Mouse (Mus musculus) liver, embryonic 13.5 days (tissue): ENCODE results near the gene Pitpnc1. TPM values are rescaled to one million over a fixed set of nuclear protein-coding genes. Genes with fewer than 3 reads are reported as not detected.

Source experiments
- ATAC-seq: fragments of 200-750 bp; cut with Nextera tagmentation; 2 replicates; pipeline ENCODE4 v1.8.0; 2017; ENCODE audit warnings: low read depth, mild to moderate bottlenecking, moderate number of reproducible peaks, moderate library complexity
- DNase-seq: peaks from one replicate; pipeline ENCODE4 v3.0.0; 2022
- H3K27ac ChIP-seq: fragments of 300-500 bp; sonication (generic); 2 replicates; pipeline ENCODE4 v1.5.1; 2015; ENCODE audit warnings: moderate library complexity, mild to moderate bottlenecking, inconsistent platforms
- H3K27me3 ChIP-seq: fragments of 300-500 bp; sonication (generic); 2 replicates; pipeline ENCODE4 v1.6.1; 2015; ENCODE audit warnings: mild to moderate bottlenecking, inconsistent platforms
- H3K36me3 ChIP-seq: fragments of 300-500 bp; sonication (generic); 2 replicates; pipeline ENCODE4 v1.6.1; 2015; ENCODE audit warnings: mild to moderate bottlenecking, inconsistent platforms
- H3K4me1 ChIP-seq: fragments of 300-500 bp; sonication (generic); replicated peaks from 2 replicates; pipeline ENCODE4 v1.6.1; 2015; ENCODE audit warnings: inconsistent platforms
- H3K4me2 ChIP-seq: fragments of 300-500 bp; sonication (generic); 2 replicates; pipeline ENCODE4 v1.6.1; 2015; ENCODE audit warnings: inconsistent platforms, mild to moderate bottlenecking, moderate library complexity
- H3K4me3 ChIP-seq: fragments of 300-500 bp; sonication (generic); replicated peaks from 2 replicates; pipeline ENCODE4 v1.5.1; 2015; ENCODE audit warnings: mild to moderate bottlenecking, inconsistent platforms
- H3K9ac ChIP-seq: fragments of 300-500 bp; sonication (generic); 2 replicates; pipeline ENCODE4 v1.6.1; 2015; ENCODE audit warnings: mild to moderate bottlenecking, inconsistent platforms
- H3K9me3 ChIP-seq: fragments of 300-500 bp; sonication (generic); replicated peaks from 2 replicates; pipeline ENCODE4 v1.6.1; 2016; ENCODE audit warnings: inconsistent platforms
- WGBS: fragments of 180-500 bp; shearing (Covaris S2); methylation state at CpG from one replicate; pipeline ENCODE4 v1.1.7; 2015; ENCODE audit not compliant: insufficient replicate concordance; 5-methylcytosine and 5-hydroxymethylcytosine counted together
- polyA plus RNA-seq: library from polyadenylated mRNA; unstranded; fragments of >200 nt; fragmentation: Nextera tagmentation; extraction: Ambion mirVana; gene quantifications from 2 replicates; pipeline ENCODE4 v1.2.1, GENCODE M21; 2015

The Pitpnc1 gene
- polyA plus RNA-seq, 1 experiment from 2014 or later = 7.4 TPM

GRCm38 (mm10) chr11:107339224-107339805, 131.2 kb downstream of the Pitpnc1 start:
- 75% methylated on average over 7 of the region's 7 CpGs for WGBS

GRCm38 (mm10) chr11:107337391-107338148, 132.9 kb downstream of the Pitpnc1 start:
- peak overlapping the region; percentile 18; the same call in 1 of the 2 replicates for H3K4me2 ChIP-seq
- H3K36me3 ChIP-seq = peaks cover 4% of the 10 kb centered on the region; the same call in 1 of the 2 replicates
- ATAC-seq = peak; percentile 64
- no peak overlapping the region for H3K9ac ChIP-seq
- H3K4me1 ChIP-seq = peaks cover 48% of the 10 kb centered on the region
- H3K27ac ChIP-seq = no peak overlapping the region
- no peaks in the 10 kb centered on the region for H3K9me3 ChIP-seq
- no peaks in the 10 kb centered on the region for H3K27me3 ChIP-seq
- H3K4me3 ChIP-seq = no peak overlapping the region; the same call in 1 of the 2 replicates
- 71% methylated on average over 18 of the region's 18 CpGs for WGBS
- DNase-seq = no peak

More at GRCm38 (mm10) chr11:107339224-107339805, 131.2 kb downstream of the Pitpnc1 start:
- Histone ChIP-seq H3K4me3 (no peak overlapping the region), H3K36me3 (peaks cover 4% of the 10 kb centered on the region; the same call in 1 of the 2 replicates), H3K27me3 (no peaks in the 10 kb centered on the region), H3K4me1 (peaks cover 60% of the 10 kb centered on the region), H3K9me3 (no peaks in the 10 kb centered on the region), H3K4me2 (no peak overlapping the region), H3K27ac (no peak overlapping the region), H3K9ac (no peak overlapping the region)
- no peak for ATAC-seq
- no peak for DNase-seq

GRCm38 (mm10) chr11:107335756-107336155, 134.7 kb downstream of the Pitpnc1 start:
- H3K9ac ChIP-seq = no peak overlapping the region
- no peaks in the 10 kb centered on the region for H3K27me3 ChIP-seq
- H3K4me1 ChIP-seq = peaks cover 31% of the 10 kb centered on the region
- WGBS = 84% methylated on average over 11 of the region's 11 CpGs
- no peak overlapping the region for H3K27ac ChIP-seq
- no peak for DNase-seq
- no peak for ATAC-seq
- no peaks in the 10 kb centered on the region for H3K9me3 ChIP-seq
- no peak overlapping the region for H3K4me2 ChIP-seq
- H3K36me3 ChIP-seq = peaks cover 4% of the 10 kb centered on the region; the same call in 1 of the 2 replicates
- H3K4me3 ChIP-seq = no peak overlapping the region

DNA sequence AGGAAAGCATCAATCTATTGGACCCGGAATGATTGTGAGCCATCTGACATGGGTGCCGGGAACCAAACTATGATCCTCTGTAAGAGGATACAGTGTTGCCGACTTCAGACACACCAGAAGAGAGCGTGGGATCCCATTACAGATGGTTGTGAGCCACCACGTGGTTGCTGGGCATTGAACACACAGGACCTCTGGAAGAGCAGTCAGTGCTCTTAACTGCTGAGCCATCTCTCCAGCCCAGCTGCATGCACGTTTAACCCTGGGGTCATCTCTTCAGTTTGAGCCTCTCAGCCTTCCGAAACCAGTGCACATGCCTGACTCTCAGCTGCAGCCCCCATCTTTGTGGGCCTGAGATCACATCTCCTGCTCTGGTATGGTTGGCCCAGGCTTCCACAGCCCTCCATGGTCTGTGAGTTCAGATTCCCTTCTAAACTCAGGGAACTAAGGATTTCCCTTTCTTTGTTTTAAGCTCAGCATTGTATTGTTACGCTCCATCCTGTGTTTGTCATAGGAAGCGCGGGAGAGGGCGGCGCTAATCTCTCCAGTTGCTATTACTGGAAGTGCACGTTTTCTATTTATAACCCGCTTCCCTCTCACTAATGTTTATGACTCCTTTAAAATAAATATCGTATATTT, 135.5 kb downstream of the Pitpnc1 start:
- H3K4me1 ChIP-seq = peaks cover 24% of the 10 kb centered on the region; the same call in 1 of the 2 replicates
- no peak overlapping the region for H3K27ac ChIP-seq
- H3K9ac ChIP-seq = no peak overlapping the region
- DNase-seq (no peak), ATAC-seq (no peak)
- H3K4me3 ChIP-seq = no peak overlapping the region
- no peak overlapping the region for H3K4me2 ChIP-seq
- 62% methylated on average over 15 of the region's 15 CpGs for WGBS
- peaks cover 4% of the 10 kb centered on the region; the same call in 1 of the 2 replicates for H3K36me3 ChIP-seq
- no peaks in the 10 kb centered on the region for H3K9me3 ChIP-seq
- H3K27me3 ChIP-seq = no peaks in the 10 kb centered on the region

DNA sequence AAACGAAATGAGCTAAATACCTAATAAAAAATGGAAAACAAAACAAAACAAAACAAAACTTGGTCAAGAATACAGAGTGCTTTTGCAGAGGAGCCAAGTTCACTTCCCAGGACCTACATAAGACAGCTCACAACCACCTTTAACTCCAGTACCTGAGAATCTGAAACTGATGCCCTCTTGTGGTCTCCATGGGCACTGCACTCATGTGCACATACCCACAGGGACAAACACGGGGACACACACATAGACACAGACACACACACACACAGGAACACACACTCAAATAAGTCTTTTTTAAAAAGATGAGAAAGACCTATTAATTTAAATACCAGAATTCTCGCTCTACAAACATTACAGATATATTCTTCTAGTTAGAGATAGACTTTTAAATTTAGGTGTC, 137.6 kb downstream of the Pitpnc1 start:
- no peak overlapping the region for H3K4me3 ChIP-seq
- H3K9ac ChIP-seq = no peak overlapping the region
- H3K27ac ChIP-seq = no peak overlapping the region
- no peaks in the 10 kb centered on the region for H3K9me3 ChIP-seq
- H3K4me2 ChIP-seq = no peak overlapping the region
- no peaks in the 10 kb centered on the region for H3K27me3 ChIP-seq
- no peak for DNase-seq
- WGBS = 90% methylated on average over 3 of the region's 3 CpGs
- peaks cover 11% of the 10 kb centered on the region; the same call in 1 of the 2 replicates for H3K4me1 ChIP-seq
- no peak for ATAC-seq
- H3K36me3 ChIP-seq = peaks cover 4% of the 10 kb centered on the region; the same call in 1 of the 2 replicates

GRCm38 (mm10) chr11:107332332-107332731, 138.2 kb downstream of the Pitpnc1 start:
- H3K36me3 ChIP-seq = peaks cover 4% of the 10 kb centered on the region; the same call in 1 of the 2 replicates

GRCm38 (mm10) chr11:107331425-107331824, 139.1 kb downstream of the Pitpnc1 start:
- Histone ChIP-seq H3K27ac (no peak overlapping the region), H3K4me2 (no peak overlapping the region), H3K36me3 (peaks cover 4% of the 10 kb centered on the region; the same call in 1 of the 2 replicates), H3K27me3 (no peaks in the 10 kb centered on the region), H3K9ac (no peak overlapping the region), H3K4me3 (no peak overlapping the region), H3K9me3 (no peaks in the 10 kb centered on the region), H3K4me1 (no peaks in the 10 kb centered on the region)
- DNase-seq (no peak), ATAC-seq (no peak)
- 76% methylated on average over 2 of the region's 2 CpGs for WGBS

More at GRCm38 (mm10) chr11:107332332-107332731, 138.2 kb downstream of the Pitpnc1 start:
- Histone ChIP-seq H3K4me2 (no peak overlapping the region), H3K27ac (no peak overlapping the region), H3K4me3 (no peak overlapping the region), H3K4me1 (peaks cover 6% of the 10 kb centered on the region; the same call in 1 of the 2 replicates), H3K27me3 (no peaks in the 10 kb centered on the region), H3K9ac (no peak overlapping the region), H3K9me3 (no peaks in the 10 kb centered on the region)
- no peak for ATAC-seq
- 88% methylated on average over 13 of the region's 13 CpGs for WGBS
- DNase-seq = no peak

DNA sequence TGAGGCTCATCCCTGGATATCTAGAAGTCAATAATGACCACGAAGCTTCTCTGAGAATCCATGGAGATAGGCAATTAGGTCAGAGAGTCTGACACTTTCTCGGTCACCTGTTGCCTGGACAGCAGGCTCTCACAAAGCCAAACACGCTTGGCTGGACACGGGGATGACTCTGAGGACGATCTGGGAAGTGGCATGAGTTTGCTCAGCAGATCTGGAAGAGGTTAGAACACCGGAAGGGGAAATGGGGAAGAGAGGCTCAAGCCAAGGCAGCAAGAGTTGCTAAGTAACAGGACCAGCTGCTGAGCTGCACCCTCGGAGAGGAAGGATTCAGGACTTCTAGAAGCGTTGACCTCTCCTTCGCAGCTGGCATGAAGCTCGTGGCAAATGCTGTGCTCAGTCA, 143.2 kb downstream of the Pitpnc1 start:
- no peak overlapping the region for H3K9ac ChIP-seq
- H3K36me3 ChIP-seq = peaks cover 3% of the 10 kb centered on the region
- H3K27me3 ChIP-seq = no peaks in the 10 kb centered on the region
- DNase-seq = no peak
- H3K4me1 ChIP-seq = peaks cover 2% of the 10 kb centered on the region; the same call in 1 of the 2 replicates
- ATAC-seq = no peak
- no peak overlapping the region for H3K4me2 ChIP-seq
- WGBS = 81% methylated on average over 10 of the region's 10 CpGs
- H3K27ac ChIP-seq = no peak overlapping the region
- H3K4me3 ChIP-seq = no peak overlapping the region
- no peaks in the 10 kb centered on the region for H3K9me3 ChIP-seq

GRCm38 (mm10) chr11:107325739-107326725, 144.5 kb downstream of the Pitpnc1 start:
- Histone ChIP-seq H3K36me3 (peaks cover 8% of the 10 kb centered on the region), H3K27me3 (no peaks in the 10 kb centered on the region), H3K4me3 (no peak overlapping the region), H3K4me2 (no peak overlapping the region), H3K9ac (no peak overlapping the region), H3K27ac (no peak overlapping the region), H3K9me3 (no peaks in the 10 kb centered on the region), H3K4me1 (peaks cover 2% of the 10 kb centered on the region; the same call in 1 of the 2 replicates)
- WGBS = 68% methylated on average over 14 of the region's 14 CpGs
- DNase-seq = no peak
- ATAC-seq = no peak

DNA sequence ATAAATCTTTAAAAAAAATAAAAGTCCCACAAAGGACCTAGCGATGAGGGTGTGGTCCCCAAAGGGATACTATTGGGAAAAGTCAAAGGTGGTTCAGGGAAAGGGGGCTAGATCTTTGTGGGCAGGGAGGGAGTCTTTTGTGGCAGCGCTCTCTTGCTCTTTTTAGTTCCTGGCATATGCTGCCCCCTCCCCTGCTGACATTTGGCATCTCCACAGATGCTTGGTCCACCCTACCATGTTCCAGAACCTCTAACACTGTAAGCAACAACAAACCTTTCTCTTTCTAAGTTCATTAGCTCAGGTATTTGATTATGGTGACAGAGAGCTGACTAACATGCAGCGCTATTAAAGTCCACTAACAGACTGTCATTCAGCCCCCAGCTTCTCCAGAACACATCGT, 145.3 kb downstream of the Pitpnc1 start:
- no peak overlapping the region for H3K4me2 ChIP-seq
- ATAC-seq (no peak), DNase-seq (no peak)
- no peak overlapping the region for H3K9ac ChIP-seq
- H3K27ac ChIP-seq = no peak overlapping the region
- H3K36me3 ChIP-seq = peaks cover 8% of the 10 kb centered on the region
- no peaks in the 10 kb centered on the region for H3K27me3 ChIP-seq
- WGBS = 78% methylated on average over 4 of the region's 4 CpGs
- H3K9me3 ChIP-seq = no peaks in the 10 kb centered on the region
- no peak overlapping the region for H3K4me3 ChIP-seq
- H3K4me1 ChIP-seq = peaks cover 2% of the 10 kb centered on the region; the same call in 1 of the 2 replicates
